Mouse (Mus musculus) megakaryocyte, embryonic 14.5 days (primary cell): ENCODE results near the gene Cdv3.

ENCODE experiments used
- FLI1 ChIP-seq: IDR thresholded peaks from 2 replicates; pipeline ENCODE4 v1.6.1; 2012; ENCODE audit warnings: low read length, inconsistent platforms, mixed read lengths
- GATA1 ChIP-seq: IDR thresholded peaks from 3 replicates; pipeline ENCODE4 v1.6.1; 2012; ENCODE audit warnings: mixed read lengths, low read length, inconsistent platforms, borderline replicate concordance

- TF ChIP-seq GATA1 (no peak), FLI1 (no peak)
These were observed 43.5 kb upstream of the Cdv3 start for GRCm38 (mm10) chr9:103409119-103409518.
